Mouse (Mus musculus): ENCODE data around the gene Brap. TPM values are rescaled to one million over a fixed set of nuclear protein-coding genes. Genes with fewer than 3 reads are reported as not detected.

Gene Brap
- polyA plus RNA-seq, 1 experiment from 2014 or later = 36.1 TPM

DNA sequence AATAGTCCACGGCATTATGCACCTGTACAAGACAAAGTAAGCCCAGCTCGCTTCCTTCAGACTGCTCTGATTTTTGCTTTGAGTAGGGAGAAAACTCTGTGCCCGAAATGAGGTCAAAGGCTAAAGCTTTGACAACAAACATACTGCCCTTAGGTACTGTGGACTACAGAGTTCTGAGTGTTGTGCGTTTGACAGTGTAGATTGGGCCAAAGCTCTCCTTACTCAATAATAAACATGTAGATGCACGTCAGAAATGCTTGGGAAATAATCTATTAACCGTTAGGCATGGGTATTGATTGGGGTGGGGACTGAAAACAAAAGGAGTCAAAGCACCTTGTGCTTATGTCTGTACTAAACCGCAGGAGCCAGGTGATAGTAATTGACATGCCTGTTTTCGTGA, 3.1 kb downstream of the Brap start:
- Histone ChIP-seq H3K27me3 (replicated peaks; ENCODE audit: control insufficient read depth, insufficient read depth, low read length) (no peaks in the 10 kb centered on the region), H3K4me3 (ENCODE audit: low read length) (no peak overlapping the region), H3K4me1 (ENCODE audit: control insufficient read depth, insufficient read depth, low read depth, low read length) (peaks cover 16% of the 10 kb centered on the region), H3K4me2 (ENCODE audit: low read length) (no peak overlapping the region), H3K27ac (ENCODE audit: low read depth, low read length) (no peak overlapping the region), H3K9ac (ENCODE audit: low read depth, low read length) (no peak overlapping the region), H3K36me3 (ENCODE audit: control insufficient read depth, insufficient read depth, low read length) (peaks cover 20% of the 10 kb centered on the region), H3K9me3 (ENCODE audit: control insufficient read depth, low read length) (no peaks in the 10 kb centered on the region)
- no peak for ATAC-seq
- 89% methylated on average over 8 of the region's 8 CpGs for WGBS

DNA sequence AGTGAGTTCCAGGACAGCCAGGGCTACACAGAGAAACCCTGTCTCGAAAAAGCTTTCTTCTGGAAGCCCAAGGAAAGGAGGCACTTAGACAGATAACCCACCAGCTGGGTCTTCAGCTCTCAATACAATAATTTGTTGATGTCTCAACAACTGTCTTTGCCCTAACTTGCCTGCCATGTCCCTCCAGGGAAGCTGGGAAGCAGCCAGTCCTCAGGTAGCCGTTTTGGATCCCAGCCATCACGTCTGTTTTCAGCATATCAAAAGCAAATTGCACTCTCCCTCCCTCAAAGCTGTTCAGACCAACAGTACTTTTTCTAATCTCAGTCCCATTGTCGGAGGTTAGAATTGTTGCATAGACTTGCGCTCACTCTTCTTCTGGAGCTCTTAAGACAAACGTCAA, 3.7 kb downstream of the Brap start:
- H3K4me1 ChIP-seq (ENCODE audit: control insufficient read depth, insufficient read depth, low read depth, low read length) = peaks cover 16% of the 10 kb centered on the region
- peaks cover 21% of the 10 kb centered on the region for H3K36me3 ChIP-seq (ENCODE audit: control insufficient read depth, insufficient read depth, low read length)
- WGBS = 92% methylated on average over 6 of the region's 6 CpGs

DNA sequence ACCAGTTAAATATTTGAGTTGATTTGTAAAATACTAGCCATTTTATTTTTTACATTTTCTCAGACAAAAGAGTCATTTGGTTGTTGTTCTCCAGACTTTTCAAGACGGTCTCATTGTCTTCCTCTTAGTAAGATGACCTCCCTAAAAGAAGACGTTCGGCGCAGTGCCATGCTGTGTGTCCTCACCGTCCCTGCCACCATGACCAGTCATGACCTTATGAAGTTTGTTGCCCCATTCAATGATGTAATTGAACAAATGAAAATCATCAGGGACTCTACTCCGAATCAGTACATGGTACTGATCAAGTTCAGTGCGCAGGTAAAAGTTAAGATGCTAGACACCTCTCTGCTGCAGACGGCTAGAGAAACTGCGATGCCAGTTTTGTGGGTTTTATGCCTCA, 4.6 kb downstream of the Brap start:
- no peak for ATAC-seq
- Histone ChIP-seq H3K4me2 (ENCODE audit: low read length) (no peak overlapping the region), H3K4me3 (ENCODE audit: low read length) (no peak overlapping the region), H3K27ac (ENCODE audit: low read depth, low read length) (no peak overlapping the region), H3K4me1 (ENCODE audit: control insufficient read depth, insufficient read depth, low read depth, low read length) (peaks cover 16% of the 10 kb centered on the region), H3K36me3 (ENCODE audit: control insufficient read depth, insufficient read depth, low read length) (peaks cover 26% of the 10 kb centered on the region), H3K9me3 (ENCODE audit: control insufficient read depth, low read length) (no peaks in the 10 kb centered on the region), H3K9ac (ENCODE audit: low read depth, low read length) (no peak overlapping the region), H3K27me3 (replicated peaks; ENCODE audit: control insufficient read depth, insufficient read depth, low read length) (no peaks in the 10 kb centered on the region)
- WGBS = 96% methylated on average over 9 of the region's 9 CpGs

More for the DNA sequence above, 3.7 kb downstream of the Brap start:
- no peak overlapping the region for H3K4me2 ChIP-seq (ENCODE audit: low read length)
- no peak overlapping the region for H3K4me3 ChIP-seq (ENCODE audit: low read length)
- H3K9ac ChIP-seq (ENCODE audit: low read depth, low read length) = no peak overlapping the region
- H3K9me3 ChIP-seq (ENCODE audit: control insufficient read depth, low read length) = no peaks in the 10 kb centered on the region
- no peak for ATAC-seq
- H3K27me3 ChIP-seq (replicated peaks; ENCODE audit: control insufficient read depth, insufficient read depth, low read length) = no peaks in the 10 kb centered on the region
- H3K27ac ChIP-seq (ENCODE audit: low read depth, low read length) = no peak overlapping the region

DNA sequence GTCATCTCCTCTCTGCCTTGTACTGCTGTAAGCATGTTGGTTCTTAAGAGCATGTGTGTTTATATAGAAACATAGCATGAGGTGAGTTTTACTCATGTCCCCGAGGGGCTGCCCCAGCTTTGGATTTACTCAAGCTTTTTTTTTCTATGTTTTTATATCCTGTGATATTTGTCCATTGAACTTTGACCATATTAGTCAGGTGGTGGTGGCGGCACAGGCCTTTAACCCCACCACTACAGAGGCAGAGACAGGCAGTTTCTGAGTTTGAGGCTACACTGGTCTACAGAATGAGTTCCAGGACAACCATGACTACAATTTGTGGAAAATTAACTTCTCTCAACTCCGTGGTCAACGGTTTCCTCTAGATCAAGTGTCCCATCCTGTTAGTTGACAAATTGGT, 6.7 kb downstream of the Brap start:
- Histone ChIP-seq H3K9me3 (ENCODE audit: control insufficient read depth, low read length) (no peaks in the 10 kb centered on the region), H3K27me3 (replicated peaks; ENCODE audit: control insufficient read depth, insufficient read depth, low read length) (no peaks in the 10 kb centered on the region), H3K36me3 (ENCODE audit: control insufficient read depth, insufficient read depth, low read length) (peaks cover 33% of the 10 kb centered on the region), H3K9ac (ENCODE audit: low read depth, low read length) (no peak overlapping the region), H3K4me3 (ENCODE audit: low read length) (no peak overlapping the region), H3K27ac (ENCODE audit: low read depth, low read length) (no peak overlapping the region), H3K4me1 (ENCODE audit: control insufficient read depth, insufficient read depth, low read depth, low read length) (peaks cover 4% of the 10 kb centered on the region), H3K4me2 (ENCODE audit: low read length) (no peak overlapping the region)
- ATAC-seq = no peak
- WGBS = 94% methylated on average over 4 of the region's 4 CpGs

DNA sequence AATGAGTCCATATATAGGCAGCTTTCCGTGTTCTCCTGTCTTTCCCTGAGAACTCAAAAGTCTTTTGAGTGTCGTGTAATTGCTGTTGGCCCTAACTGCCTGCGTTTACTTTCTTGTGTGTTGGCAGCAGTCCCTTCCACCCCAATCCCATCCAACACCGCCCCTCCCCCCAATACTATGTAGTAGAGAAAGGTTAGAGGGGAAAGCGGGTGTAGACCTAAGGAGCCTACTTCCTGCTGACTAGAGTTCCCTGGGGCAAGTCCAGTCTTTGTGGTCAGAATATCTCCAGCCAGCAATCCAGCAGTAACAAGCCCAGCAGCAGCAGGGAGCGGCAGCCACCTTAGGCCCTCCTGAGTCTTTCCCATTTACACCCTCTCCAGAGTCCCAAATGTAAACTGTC, 8.0 kb downstream of the Brap start:
- H3K27ac ChIP-seq (ENCODE audit: low read depth, low read length) = no peak overlapping the region
- no peak overlapping the region for H3K4me2 ChIP-seq (ENCODE audit: low read length)
- ATAC-seq = no peak
- no peaks in the 10 kb centered on the region for H3K9me3 ChIP-seq (ENCODE audit: control insufficient read depth, low read length)
- H3K27me3 ChIP-seq (replicated peaks; ENCODE audit: control insufficient read depth, insufficient read depth, low read length) = no peaks in the 10 kb centered on the region
- 82% methylated on average over 6 of the region's 6 CpGs for WGBS
- H3K4me3 ChIP-seq (ENCODE audit: low read length) = no peak overlapping the region
- no peaks in the 10 kb centered on the region for H3K4me1 ChIP-seq (ENCODE audit: control insufficient read depth, insufficient read depth, low read depth, low read length)
- H3K9ac ChIP-seq (ENCODE audit: low read depth, low read length) = no peak overlapping the region
- H3K36me3 ChIP-seq (ENCODE audit: control insufficient read depth, insufficient read depth, low read length) = peaks cover 27% of the 10 kb centered on the region

DNA sequence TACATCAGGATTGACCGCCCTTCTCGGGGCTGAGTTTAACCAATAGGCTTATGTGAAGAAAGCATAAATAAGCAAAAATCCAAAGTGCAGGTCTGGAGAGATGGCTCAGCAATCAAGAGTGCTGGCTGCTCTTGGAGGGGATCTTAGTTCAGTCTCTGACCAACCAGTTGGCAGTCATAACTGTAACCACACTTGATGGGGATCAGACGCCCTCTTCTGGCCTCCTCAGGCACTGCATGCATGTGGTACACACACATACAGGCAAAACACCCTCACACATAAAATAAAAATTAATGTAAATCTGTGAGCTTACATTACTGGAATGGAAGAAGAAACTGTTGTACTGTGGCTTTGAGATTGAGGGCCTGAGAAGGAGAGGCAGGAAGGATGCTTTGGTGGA, 10.0 kb downstream of the Brap start:
- no peaks in the 10 kb centered on the region for H3K4me1 ChIP-seq (ENCODE audit: control insufficient read depth, insufficient read depth, low read depth, low read length)
- H3K36me3 ChIP-seq (ENCODE audit: control insufficient read depth, insufficient read depth, low read length) = peaks cover 20% of the 10 kb centered on the region
- no peaks in the 10 kb centered on the region for H3K9me3 ChIP-seq (ENCODE audit: control insufficient read depth, low read length)
- H3K4me2 ChIP-seq (ENCODE audit: low read length) = no peak overlapping the region
- H3K27ac ChIP-seq (ENCODE audit: low read depth, low read length) = no peak overlapping the region
- no peaks in the 10 kb centered on the region for H3K27me3 ChIP-seq (replicated peaks; ENCODE audit: control insufficient read depth, insufficient read depth, low read length)
- ATAC-seq = no peak
- WGBS = 79% methylated on average over 3 of the region's 3 CpGs
- no peak overlapping the region for H3K9ac ChIP-seq (ENCODE audit: low read depth, low read length)
- no peak overlapping the region for H3K4me3 ChIP-seq (ENCODE audit: low read length)

DNA sequence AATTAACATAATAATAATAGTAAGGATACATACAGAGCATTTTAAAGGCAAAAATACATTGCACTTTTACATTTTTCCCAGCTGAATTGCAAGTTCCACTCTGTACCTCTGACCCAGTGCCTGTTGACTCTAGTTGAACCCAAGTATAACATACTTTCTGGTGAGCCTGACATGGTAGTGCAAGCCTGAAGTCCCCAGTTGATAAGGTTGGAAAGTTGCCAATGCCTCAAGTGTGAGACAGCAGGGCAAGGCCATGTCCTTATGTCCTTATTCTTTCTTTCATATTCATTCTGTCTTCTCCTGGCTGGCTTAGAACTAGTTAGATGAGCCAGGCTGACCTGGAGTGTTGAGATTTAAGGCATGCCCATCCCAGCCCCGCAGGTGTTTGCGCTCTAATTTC, 21.9 kb downstream of the Brap start:
- H3K36me3 ChIP-seq (ENCODE audit: control insufficient read depth, insufficient read depth, low read length) = peaks cover 59% of the 10 kb centered on the region
- ATAC-seq = no peak
- H3K9me3 ChIP-seq (ENCODE audit: control insufficient read depth, low read length) = no peaks in the 10 kb centered on the region
- no peak overlapping the region for H3K4me3 ChIP-seq (ENCODE audit: low read length)
- 98% methylated on average over 2 of the region's 2 CpGs for WGBS
- H3K27ac ChIP-seq (ENCODE audit: low read depth, low read length) = no peak overlapping the region
- no peaks in the 10 kb centered on the region for H3K4me1 ChIP-seq (ENCODE audit: control insufficient read depth, insufficient read depth, low read depth, low read length)
- no peak overlapping the region for H3K4me2 ChIP-seq (ENCODE audit: low read length)
- H3K9ac ChIP-seq (ENCODE audit: low read depth, low read length) = no peak overlapping the region
- no peaks in the 10 kb centered on the region for H3K27me3 ChIP-seq (replicated peaks; ENCODE audit: control insufficient read depth, insufficient read depth, low read length)

DNA sequence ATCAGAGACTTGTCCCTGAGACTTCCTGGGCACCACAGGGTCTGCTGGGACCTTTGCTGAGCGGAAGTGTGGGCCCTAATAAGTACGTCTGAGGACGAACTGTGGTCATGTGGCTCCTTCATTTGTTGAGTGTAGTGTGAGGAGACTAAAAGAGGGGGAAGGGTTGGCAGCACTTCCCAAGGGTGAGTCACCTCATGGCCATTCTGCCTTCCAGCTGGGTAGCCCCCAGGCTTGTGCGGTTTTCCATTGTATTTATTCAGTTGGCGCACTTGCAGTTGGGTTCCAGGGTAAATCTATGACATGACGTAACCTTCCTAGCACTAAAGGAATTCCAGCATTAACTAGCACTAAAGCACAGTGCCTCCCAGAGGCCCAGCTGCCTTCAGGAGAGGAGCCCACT, 25.1 kb downstream of the Brap start:
- H3K9ac ChIP-seq (ENCODE audit: low read depth, low read length) = no peak overlapping the region
- H3K4me2 ChIP-seq (ENCODE audit: low read length) = no peak overlapping the region
- peaks cover 34% of the 10 kb centered on the region for H3K36me3 ChIP-seq (ENCODE audit: control insufficient read depth, insufficient read depth, low read length)
- WGBS = 87% methylated on average over 6 of the region's 6 CpGs
- no peak overlapping the region for H3K27ac ChIP-seq (ENCODE audit: low read depth, low read length)
- H3K4me1 ChIP-seq (ENCODE audit: control insufficient read depth, insufficient read depth, low read depth, low read length) = peaks cover under 1% of the 10 kb centered on the region
- no peak overlapping the region for H3K4me3 ChIP-seq (ENCODE audit: low read length)
- H3K27me3 ChIP-seq (replicated peaks; ENCODE audit: control insufficient read depth, insufficient read depth, low read length) = no peaks in the 10 kb centered on the region
- no peak for ATAC-seq
- H3K9me3 ChIP-seq (ENCODE audit: control insufficient read depth, low read length) = no peaks in the 10 kb centered on the region

DNA sequence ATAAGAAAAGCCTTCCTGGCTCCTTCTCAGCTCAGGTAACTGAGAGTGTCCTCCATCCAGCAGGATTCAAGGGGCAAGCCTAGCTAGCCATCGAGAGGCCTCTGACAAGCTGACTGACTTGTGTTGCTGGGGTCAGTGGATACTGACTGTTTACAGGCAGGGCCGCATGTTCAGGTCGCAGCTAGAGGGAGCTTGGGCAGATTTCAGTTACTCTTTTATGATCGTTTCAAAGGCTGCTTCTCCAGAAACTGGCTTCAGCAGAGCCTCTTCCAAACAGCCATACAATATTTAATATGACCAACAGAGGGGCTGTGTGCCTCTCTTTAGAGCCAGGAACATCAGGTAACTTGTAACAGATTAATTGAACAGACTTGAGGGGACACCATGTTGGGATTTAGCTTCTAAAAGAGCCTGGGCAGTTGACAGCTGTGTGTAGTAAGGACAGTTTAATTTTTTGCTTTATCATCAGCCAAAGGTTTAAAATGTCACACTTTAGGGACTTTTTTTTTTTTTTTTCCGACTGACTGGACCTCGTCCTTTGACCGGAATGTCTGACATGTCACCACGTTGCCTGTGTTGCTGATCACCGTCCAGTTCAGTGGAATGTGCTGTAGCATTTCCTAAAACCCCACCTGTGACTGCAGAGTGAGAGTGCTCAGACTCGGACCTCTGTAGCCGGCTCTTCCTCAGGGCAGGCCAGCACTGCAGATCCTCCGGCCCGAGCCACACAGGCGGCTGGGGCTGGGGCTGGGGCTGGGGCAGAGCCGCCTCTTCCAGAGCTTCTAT, 25.9 kb downstream of the Brap start:
- 80% methylated on average over 15 of the region's 15 CpGs for WGBS
- no peaks in the 10 kb centered on the region for H3K27me3 ChIP-seq (replicated peaks; ENCODE audit: control insufficient read depth, insufficient read depth, low read length)
- H3K9me3 ChIP-seq (ENCODE audit: control insufficient read depth, low read length) = no peaks in the 10 kb centered on the region
- no peak overlapping the region for H3K27ac ChIP-seq (ENCODE audit: low read depth, low read length)
- H3K4me3 ChIP-seq (ENCODE audit: low read length) = no peak overlapping the region
- no peak for ATAC-seq
- H3K36me3 ChIP-seq (ENCODE audit: control insufficient read depth, insufficient read depth, low read length) = peaks cover 28% of the 10 kb centered on the region
- no peak overlapping the region for H3K9ac ChIP-seq (ENCODE audit: low read depth, low read length)
- peaks cover 3% of the 10 kb centered on the region for H3K4me1 ChIP-seq (ENCODE audit: control insufficient read depth, insufficient read depth, low read depth, low read length)
- no peak overlapping the region for H3K4me2 ChIP-seq (ENCODE audit: low read length)

All from hindbrain, embryonic 16.5 days (tissue).